Comparison of ENCODE assay signal across 10 mouse cellular contexts in genomic region chr7:101414661-101415511, GRCm38 (mm10). TPM values are rescaled to one million over a fixed set of nuclear protein-coding genes. Genes with fewer than 3 reads are reported as not detected.
DNase-seq lines count a peak whose midpoint lies in the region; ATAC-seq lines count a peak whose summit lies in the region.
"Had no signal": no experiment of that assay in that cellular context is flagged by ENCODE, and none has a peak within 500 bp of the region (broad histone marks: within the 10 kb centered on the region; RNA-seq: fewer than 3 reads in every experiment).

No protein-coding gene starts in this region.

- no peak overlapping the region for H3K4me2 ChIP-seq in heart, embryonic 14.5 days (ENCODE audit: low read length)
- no peak overlapping the region for H3K4me2 ChIP-seq in stomach, embryonic 15.5 days

- H3K9ac ChIP-seq in heart, embryonic 14.5 days (ENCODE audit: low read length), result no peak overlapping the region
- H3K9ac ChIP-seq in stomach, embryonic 15.5 days, result no peak overlapping the region

- H3K27me3 ChIP-seq in heart, embryonic 14.5 days (ENCODE audit: control insufficient read depth, insufficient read depth, low read length), result peaks cover 27% of the 10 kb centered on the region
- peaks cover 49% of the 10 kb centered on the region for H3K27me3 ChIP-seq in hindbrain, embryonic 10.5 days (ENCODE audit: insufficient read depth, poor library complexity, severe bottlenecking)
- 0 out of 2 replicates have a peak, but pooled peaks cover 8% of the 10 kb centered on the region for H3K27me3 ChIP-seq in stomach, embryonic 15.5 days (replicated peaks)

- intact Hi-C loops in heart, postnatal 14 days (cut with DNase I), result loop anchor here (5.0 kb wide), 1 partner anchor 207 kb away; no protein-coding TSS in a partner anchor

- no peak overlapping the region for H3K4me3 ChIP-seq in heart, embryonic 14.5 days (ENCODE audit: control insufficient read depth in 1 of 2, insufficient read depth in 1 of 2, low read depth in 1 of 2, low read length in 2 of 2)
- no peak overlapping the region for H3K4me3 ChIP-seq in hindbrain, embryonic 10.5 days
- H3K4me3 ChIP-seq in stomach, embryonic 15.5 days (replicated peaks), result no peak overlapping the region

- H3K27ac ChIP-seq in heart, embryonic 14.5 days (replicated peaks in 1 of 2; ENCODE audit: control insufficient read depth in 1 of 2, insufficient read depth in 1 of 2, low read depth in 2 of 2, low read length in 2 of 2), result no peak overlapping the region
- H3K27ac ChIP-seq in hindbrain, embryonic 10.5 days, result peak overlapping the region; percentile 82
- H3K27ac ChIP-seq in stomach, embryonic 15.5 days, result no peak overlapping the region

- no peak for DNase-seq in heart, postnatal 14 days
- DNase-seq in MN1 (ENCODE audit: low spot score), result peak; percentile 47
- peak; percentile 36 for DNase-seq in hindbrain, embryonic 10.5 days (ENCODE audit: low spot score)
- DNase-seq in lung, postnatal 10 days, result peak; percentile 54
- no peak for DNase-seq in urinary bladder, postnatal 25 days (ENCODE audit: low spot score)
- DNase-seq in thymus, postnatal 0 days (ENCODE audit: low spot score), result no peak

- 0 out of 2 replicates have a peak, but pooled peaks have one; percentile 16 for ATAC-seq in heart, embryonic 14.5 days (ENCODE audit: insufficient number of reproducible peaks, insufficient read depth, low FRiP score, low read depth)
- ATAC-seq in stomach, embryonic 15.5 days (ENCODE audit: insufficient read depth, low FRiP score, low read depth), result peak; percentile 65

- peaks cover 15% of the 10 kb centered on the region for H3K36me3 ChIP-seq in heart, embryonic 14.5 days (ENCODE audit: control insufficient read depth, insufficient read depth, low read length)
- 0 out of 2 replicates have a peak, but pooled peaks cover 3% of the 10 kb centered on the region for H3K36me3 ChIP-seq in hindbrain, embryonic 10.5 days
- peaks cover 14% of the 10 kb centered on the region for H3K36me3 ChIP-seq in stomach, embryonic 15.5 days

- no peaks in the 10 kb centered on the region for H3K9me3 ChIP-seq in heart, embryonic 14.5 days (ENCODE audit: control insufficient read depth, low read length)
- H3K9me3 ChIP-seq in hindbrain, embryonic 10.5 days, result no peaks in the 10 kb centered on the region
- no peaks in the 10 kb centered on the region for H3K9me3 ChIP-seq in stomach, embryonic 15.5 days

- H3K4me1 ChIP-seq in heart, embryonic 14.5 days (ENCODE audit: control insufficient read depth in 2 of 2, insufficient read depth in 2 of 2, low read length in 2 of 2), result peaks cover 10 to 13% of the 10 kb centered on the region in 2 experiments
- H3K4me1 ChIP-seq in hindbrain, embryonic 10.5 days (replicated peaks), result peaks cover 35% of the 10 kb centered on the region
- peaks cover 31% of the 10 kb centered on the region for H3K4me1 ChIP-seq in stomach, embryonic 15.5 days

- 29% methylated on average over 7 of the region's 7 CpGs for WGBS in heart, embryonic 14.5 days
- 24% methylated on average over 7 of the region's 7 CpGs for WGBS in hindbrain, embryonic 10.5 days
- whole genome bisulfite sequencing in stomach, embryonic 15.5 days, result 27% methylated on average over 7 of the region's 7 CpGs

RNA-seq across cellular contexts. Expression of gene Gm45837, which starts 4.2 kb away (rescaled TPM):
- polyA plus RNA-seq in heart, embryonic 14.5 days (2014; fragmentation: Nextera tagmentation; extraction: Ambion mirVana), result 0.26 TPM in 1 of 2 replicates, not detected in the other
- not detected for total RNA-seq in heart, postnatal 14 days (2021)
- polyA plus RNA-seq in hindbrain, embryonic 10.5 days (2016; fragmentation: Nextera tagmentation; extraction: Ambion mirVana), result 0.82 and 1.3 TPM in 2 replicates
- polyA plus RNA-seq in stomach, embryonic 15.5 days (2015; fragmentation: Nextera tagmentation; extraction: Ambion mirVana), result 3.6 and 8.0 TPM in 2 replicates
- polyA plus RNA-seq in thymus, postnatal 0 days (2015; fragmentation: Nextera tagmentation; extraction: Ambion mirVana), result 1.1 TPM in 1 of 2 replicates, not detected in the other
- total RNA-seq: ES-E14 had no signal
- polyA plus RNA-seq: gonadal fat pad, adult 2 months had no signal

RNA-seq across cellular contexts. Expression of gene Pde2a, which starts 6.6 kb away (rescaled TPM):
- 12.9 and 13.8 TPM in 2 replicates for polyA plus RNA-seq in heart, embryonic 14.5 days (2014; fragmentation: Nextera tagmentation; extraction: Ambion mirVana)
- total RNA-seq in heart, postnatal 14 days (2021), result 10 to 100 TPM; 72.2 to 78.0 TPM
- 18.3 and 30.3 TPM in 2 replicates for polyA plus RNA-seq in hindbrain, embryonic 10.5 days (2016; fragmentation: Nextera tagmentation; extraction: Ambion mirVana)
- polyA plus RNA-seq in stomach, embryonic 15.5 days (2015; fragmentation: Nextera tagmentation; extraction: Ambion mirVana), result 9.1 and 15.9 TPM in 2 replicates
- 5.7 and 7.9 TPM in 2 replicates for polyA plus RNA-seq in thymus, postnatal 0 days (2015; fragmentation: Nextera tagmentation; extraction: Ambion mirVana)

Comparison
In these comparisons a context has a peak if more than half of its experiments do, and no peak if none do; other contexts are left out.
1. DNase-seq: peak in MN1 (single experiment), hindbrain, embryonic 10.5 days (single experiment) and lung, postnatal 10 days (single experiment); none in heart, postnatal 14 days (0 of 2), urinary bladder, postnatal 25 days (single experiment) and thymus, postnatal 0 days (single experiment).